Mouse (Mus musculus) testis, adult 2 months (tissue): ENCODE results near the gene Sbno2. TPM values are rescaled to one million over a fixed set of nuclear protein-coding genes. Genes with fewer than 3 reads are reported as not detected.
A peak's percentile ranks its signal among the peaks of the same experiment; 100 is the strongest.

ENCODE experiments used
- H3K27ac ChIP-seq: fragments of 200-500 bp; 2 replicates; pipeline ENCODE4 v1.5.1; 2012; ENCODE audit warnings: low read depth, low read length; ENCODE audit not compliant: control insufficient read depth, insufficient read depth
- H3K27me3 ChIP-seq: fragments of 200-500 bp; 2 replicates; pipeline ENCODE4 v1.6.1; 2012; ENCODE audit warnings: mild to moderate bottlenecking, low read length, moderate library complexity; ENCODE audit not compliant: control insufficient read depth, insufficient read depth
- H3K36me3 ChIP-seq: fragments of 200-500 bp; 2 replicates; pipeline ENCODE4 v1.6.1; 2012; ENCODE audit warnings: mild to moderate bottlenecking, low read length; ENCODE audit not compliant: control insufficient read depth, insufficient read depth
- H3K4me1 ChIP-seq: fragments of 200-500 bp; 2 replicates; pipeline ENCODE4 v1.6.1; 2012; ENCODE audit warnings: low read length; ENCODE audit not compliant: control insufficient read depth, insufficient read depth
- H3K4me3 ChIP-seq: fragments of 200-500 bp; 2 replicates; pipeline ENCODE4 v1.5.1; 2012; ENCODE audit warnings: low read depth, mild to moderate bottlenecking, low read length, moderate library complexity, mixed read lengths; ENCODE audit not compliant: control insufficient read depth
- CTCF ChIP-seq: fragments of 200-500 bp; IDR thresholded peaks from 2 replicates; pipeline ENCODE4 v1.5.1; 2012; ENCODE audit warnings: low read depth, mild to moderate bottlenecking, inconsistent platforms, low read length, moderate library complexity; ENCODE audit not compliant: control insufficient read depth, insufficient read depth, insufficient replicate concordance
- POLR2A ChIP-seq: fragments of 200-500 bp; IDR thresholded peaks from 2 replicates; pipeline ENCODE4 v1.6.1; 2012; ENCODE audit warnings: low read depth, mild to moderate bottlenecking, inconsistent platforms, low read length, moderate library complexity; ENCODE audit not compliant: control insufficient read depth
- polyA plus RNA-seq: library from polyadenylated mRNA; depleted of rRNA; stranded (reverse); fragments of >200 nt; gene quantifications from 2 replicates; pipeline ENCODE4 v1.2.3, GENCODE M21; 2012

Sbno2 gene
- polyA plus RNA-seq, 1 experiment: 13.9 TPM

- no peak overlapping the region for H3K27ac ChIP-seq
- H3K4me3 ChIP-seq: no peak overlapping the region
- peaks cover 16% of the 10 kb centered on the region for H3K4me1 ChIP-seq
- H3K36me3 ChIP-seq: no peaks in the 10 kb centered on the region
- no peak for TF ChIP-seq POLR2A
- TF ChIP-seq CTCF: no peak
- no peaks in the 10 kb centered on the region for H3K27me3 ChIP-seq
Measured at GRCm38 (mm10) chr10:80133226-80133849, 28.0 kb upstream of the Sbno2 start.

GRCm38 (mm10) chr10:80131952-80132350 is 26.6 kb upstream of the Sbno2 start:
- Histone ChIP-seq H3K36me3 (no peaks in the 10 kb centered on the region; the same call in 1 of the 2 replicates), H3K4me3 (peak overlapping the region; percentile 50), H3K27ac (no peak overlapping the region), H3K4me1 (peaks cover 6% of the 10 kb centered on the region), H3K27me3 (no peaks in the 10 kb centered on the region)
- TF ChIP-seq POLR2A: no peak
- no peak for TF ChIP-seq CTCF

- Histone ChIP-seq H3K4me3 (peak overlapping the region; percentile 50), H3K27ac (no peak overlapping the region), H3K4me1 (peaks cover 3% of the 10 kb centered on the region; the same call in 1 of the 2 replicates), H3K36me3 (no peaks in the 10 kb centered on the region; the same call in 1 of the 2 replicates), H3K27me3 (no peaks in the 10 kb centered on the region)
- TF ChIP-seq POLR2A (peak; percentile 22; the same call in 1 of the 2 replicates), CTCF (peak; percentile 19; the same call in 1 of the 2 replicates)
Measured at GRCm38 (mm10) chr10:80131316-80131951, 26.1 kb upstream of the Sbno2 start.

- TF ChIP-seq POLR2A (no peak), CTCF (no peak)
- Histone ChIP-seq H3K27ac (no peak overlapping the region), H3K27me3 (no peaks in the 10 kb centered on the region)
Measured at GRCm38 (mm10) chr10:80130403-80131031, 25.1 kb upstream of the Sbno2 start.

GRCm38 (mm10) chr10:80129846-80130245 is 24.5 kb upstream of the Sbno2 start:
- no peaks in the 10 kb centered on the region; the same call in 1 of the 2 replicates for H3K36me3 ChIP-seq
- H3K4me1 ChIP-seq: peaks cover 3% of the 10 kb centered on the region; the same call in 1 of the 2 replicates
- H3K27me3 ChIP-seq: no peaks in the 10 kb centered on the region
- TF ChIP-seq CTCF: no peak
- TF ChIP-seq POLR2A: no peak
- no peak overlapping the region for H3K27ac ChIP-seq
- no peak overlapping the region for H3K4me3 ChIP-seq

More at GRCm38 (mm10) chr10:80130403-80131031, 25.1 kb upstream of the Sbno2 start:
- no peak overlapping the region for H3K4me3 ChIP-seq
- peaks cover 3% of the 10 kb centered on the region; the same call in 1 of the 2 replicates for H3K4me1 ChIP-seq
- no peaks in the 10 kb centered on the region; the same call in 1 of the 2 replicates for H3K36me3 ChIP-seq

GRCm38 (mm10) chr10:80127920-80128319 is 22.5 kb upstream of the Sbno2 start:
- H3K27me3 ChIP-seq: no peaks in the 10 kb centered on the region
- no peak overlapping the region for H3K4me3 ChIP-seq
- TF ChIP-seq CTCF: no peak
- TF ChIP-seq POLR2A: no peak
- no peaks in the 10 kb centered on the region; the same call in 1 of the 2 replicates for H3K36me3 ChIP-seq
- H3K4me1 ChIP-seq: peaks cover 3% of the 10 kb centered on the region; the same call in 1 of the 2 replicates
- no peak overlapping the region for H3K27ac ChIP-seq
